Mouse (Mus musculus) CD4-positive helper T cell, adult 2 months (primary cell): Measurements from ENCODE around the gene S100z.

Experiments used
- DNase-seq: peaks from one replicate; pipeline ENCODE4 v3.0.0-alpha.2; 2012; ENCODE audit warnings: low read depth, missing footprints, low spot score

The S100z gene

DNA sequence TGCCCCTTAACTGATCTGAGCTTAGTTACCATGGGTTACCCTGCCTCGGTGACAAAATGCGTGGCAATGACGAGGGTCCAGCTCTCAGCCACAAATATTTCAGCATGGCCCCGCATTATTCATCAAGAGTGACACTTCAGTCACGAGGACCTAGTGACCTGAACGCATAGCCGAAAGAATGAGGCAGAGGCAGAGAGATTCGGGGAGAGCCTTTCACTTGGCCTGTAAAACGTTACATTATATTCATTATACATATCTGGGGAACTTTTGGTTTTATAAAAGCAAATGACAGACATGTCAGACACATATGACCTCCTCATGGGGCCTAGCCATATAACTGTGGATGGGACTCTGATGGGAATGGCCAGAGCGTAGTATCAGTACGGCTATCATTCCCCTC, 33.7 kb downstream of the S100z start, which contains the start of gene Crhbp:
Gene Crhbp (minus strand): TSS at position 101 of the 400 bp plus-strand sequence.
- DNase-seq: no peak

DNA sequence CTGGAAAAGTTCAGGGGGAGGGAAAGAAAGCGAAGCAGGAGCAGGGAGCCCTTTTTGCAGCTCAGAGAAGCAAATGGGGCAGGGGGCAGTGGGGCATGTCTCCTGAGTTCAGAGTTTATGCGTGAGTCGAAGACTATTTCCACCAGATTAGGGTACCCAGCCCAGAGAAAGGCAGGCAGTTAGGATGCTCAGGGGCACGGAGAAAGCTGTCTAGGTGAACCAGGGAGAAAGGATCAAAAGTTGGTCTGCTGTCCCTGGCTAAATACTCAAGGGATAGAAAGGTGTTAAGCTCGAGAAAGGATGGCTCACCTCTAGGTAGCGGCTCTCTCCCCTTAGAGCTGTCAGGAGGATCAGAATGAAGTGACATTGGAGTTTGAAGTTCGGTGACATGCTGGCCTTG, 34.2 kb downstream of the S100z start:
- DNase-seq: no peak

DNA sequence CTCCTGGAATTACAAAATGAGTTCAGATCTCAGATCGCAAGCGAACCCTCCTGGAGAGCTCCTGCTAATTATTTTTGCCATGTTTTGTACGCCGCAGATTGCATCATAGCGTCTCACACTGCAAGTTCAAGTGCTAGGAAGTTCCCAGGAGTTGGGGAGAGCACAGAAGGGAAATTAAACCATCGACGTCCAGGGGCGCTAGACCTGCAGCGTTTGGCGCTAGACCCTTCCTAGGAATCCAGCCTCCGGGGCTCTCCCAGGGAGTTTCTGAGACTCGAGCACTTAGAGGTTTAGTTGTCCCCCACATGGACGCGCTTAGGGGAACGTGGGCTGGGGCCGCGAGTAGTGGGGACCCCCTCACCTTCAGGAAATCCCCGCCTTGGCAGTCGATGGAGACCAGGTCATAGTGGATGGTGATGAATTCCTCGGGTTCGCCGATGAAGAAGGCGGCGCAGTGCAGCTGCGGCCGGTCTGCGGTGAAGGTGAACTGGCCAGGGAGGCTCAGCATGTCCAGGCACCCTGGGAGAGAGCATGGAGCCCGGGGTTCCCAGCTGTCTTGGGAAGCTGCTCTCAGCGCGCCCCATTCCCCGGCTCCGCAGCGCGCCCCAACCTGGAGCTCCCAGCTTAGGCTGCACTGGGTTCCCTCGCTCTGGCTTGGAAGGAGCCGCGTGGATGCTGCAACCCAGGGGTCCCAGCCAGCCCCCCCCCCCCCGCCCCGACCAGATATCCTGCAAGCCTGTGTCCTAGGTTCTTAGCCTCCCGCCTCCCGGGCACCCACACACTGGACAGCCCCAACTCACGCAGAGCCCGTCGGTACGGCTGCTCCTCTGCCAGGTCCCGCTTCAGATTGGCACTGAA, 34.9 kb downstream of the S100z start:
- no peak for DNase-seq

DNA sequence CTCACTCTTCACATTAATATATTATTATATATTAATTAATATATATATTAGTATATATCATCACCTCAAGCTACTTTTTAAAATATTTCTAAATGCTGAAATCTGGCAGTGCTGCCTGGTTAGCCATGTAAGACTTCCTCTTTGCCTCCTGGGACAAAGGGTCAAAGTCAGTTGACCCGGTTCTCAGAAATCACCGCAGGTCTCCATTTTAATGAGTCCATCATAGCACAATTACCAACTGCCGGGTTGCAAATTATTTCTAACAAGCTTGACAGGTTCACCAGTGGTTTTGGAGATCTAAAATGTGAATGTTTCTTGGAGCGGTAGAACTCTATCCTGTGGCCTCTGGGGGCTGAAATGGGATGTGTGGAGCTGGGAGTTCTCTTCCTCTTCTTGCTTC, 35.6 kb downstream of the S100z start:
- no peak for DNase-seq

DNA sequence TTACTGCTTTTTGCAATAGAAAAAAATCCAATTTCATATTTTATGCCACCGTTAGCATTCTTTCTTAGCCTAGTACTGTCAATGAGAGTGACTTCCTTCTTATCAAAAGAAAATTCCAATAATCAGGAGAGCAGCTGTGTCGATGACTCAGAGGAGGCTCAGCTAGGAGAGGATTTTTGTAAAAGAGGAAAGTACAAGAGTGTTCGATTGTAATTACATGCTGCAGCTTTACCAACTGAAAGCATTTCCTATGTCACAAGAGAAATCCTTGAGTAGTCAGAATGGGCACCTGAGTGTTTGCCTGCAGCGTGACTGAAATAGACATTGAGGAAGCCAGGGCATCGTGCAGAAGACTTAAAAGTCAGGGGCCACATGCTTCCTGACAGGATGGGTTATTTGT, 39.0 kb downstream of the S100z start:
- DNase-seq: no peak

DNA sequence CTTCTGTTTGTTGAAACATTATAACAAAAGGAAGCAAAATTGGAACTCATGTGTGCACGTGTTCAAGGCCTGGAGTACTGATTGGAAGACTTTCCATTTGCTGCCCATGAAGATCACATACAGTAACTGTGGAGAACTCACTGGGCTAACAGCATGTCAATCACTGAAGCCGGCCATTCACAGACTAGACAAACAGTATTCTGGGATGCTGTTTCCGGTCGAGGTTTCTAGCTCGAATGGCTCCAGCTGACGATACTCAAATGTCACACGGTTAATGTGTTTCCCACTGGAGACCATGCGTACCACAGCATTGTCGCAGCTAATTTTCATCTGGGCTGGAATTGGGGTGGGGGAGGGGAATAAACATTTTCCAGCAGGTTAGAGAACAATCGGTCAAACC, 46.8 kb downstream of the S100z start:
- no peak for DNase-seq

DNA sequence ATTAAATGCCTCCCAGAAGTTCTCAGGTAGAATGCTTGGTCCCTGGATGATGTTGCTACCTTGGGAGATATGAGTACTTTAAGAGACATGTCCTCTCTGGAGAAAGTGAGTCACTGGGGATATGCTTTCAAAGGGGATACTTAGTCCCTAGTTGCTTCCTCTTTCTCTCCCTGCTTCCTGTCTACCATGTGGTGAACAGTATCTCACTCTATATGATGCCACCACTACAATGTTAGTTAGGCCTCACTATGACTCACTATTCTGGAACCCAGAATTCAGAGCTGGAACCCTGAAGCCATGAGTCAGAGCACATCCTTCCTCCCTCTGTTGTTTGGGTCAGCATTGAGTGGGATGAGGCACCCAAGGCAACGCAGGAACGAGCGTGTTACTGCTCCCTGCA, 51.0 kb downstream of the S100z start:
- DNase-seq: no peak
